Mouse (Mus musculus): ENCODE results near the gene Apbb1ip.

Apbb1ip gene

DNA sequence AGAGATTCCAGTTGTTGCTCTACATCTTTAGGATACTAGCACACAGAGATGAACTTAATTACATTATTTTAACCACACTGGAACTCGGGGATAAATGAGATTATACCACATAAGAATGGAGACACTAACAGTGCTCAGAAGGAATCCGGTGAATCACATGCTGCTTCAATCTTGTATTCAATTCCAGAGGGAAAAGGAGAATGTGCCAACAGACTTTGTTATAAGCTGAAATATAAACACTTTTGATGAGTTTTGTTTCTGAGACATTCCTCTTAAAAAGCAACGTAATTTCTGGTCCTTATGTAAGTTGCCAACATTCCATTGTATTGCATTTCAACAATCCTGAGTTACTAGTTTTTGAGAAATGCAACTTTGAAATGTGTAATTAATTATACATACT lies 1.8 kb downstream of the Apbb1ip start:
- no peak for DNase-seq (ENCODE audit: extremely low spot score)

DNA sequence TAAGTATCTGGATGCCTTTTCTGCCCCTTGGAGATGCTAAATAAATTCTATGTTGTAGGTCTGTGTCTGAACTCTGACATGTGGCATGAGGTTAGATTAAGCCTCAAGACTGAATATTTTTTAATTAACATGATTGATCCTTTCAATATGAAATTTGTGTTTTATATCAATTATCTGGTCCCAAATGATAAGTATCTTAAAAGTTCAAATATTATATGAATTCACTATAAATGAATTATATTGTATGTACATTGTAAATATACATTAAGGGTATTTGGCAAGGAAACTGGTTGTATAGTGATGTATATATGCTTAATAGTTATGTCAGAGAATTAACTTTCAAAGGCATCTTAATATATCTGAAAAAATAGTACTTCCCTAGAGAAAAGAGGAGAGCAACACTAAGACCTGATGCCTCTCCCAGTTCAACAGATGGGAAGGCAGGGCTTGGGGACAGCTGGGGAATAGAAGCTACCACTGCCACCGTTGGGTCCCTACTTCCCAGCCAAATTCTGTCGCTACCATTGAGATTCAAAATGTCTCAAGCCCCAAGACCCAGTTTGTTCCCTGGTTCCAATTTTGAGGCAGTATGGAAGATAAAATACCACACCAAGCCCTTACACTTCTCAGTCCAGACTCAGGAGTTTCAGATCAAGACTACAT lies 2.8 kb downstream of the Apbb1ip start:
- no peak for DNase-seq (ENCODE audit: extremely low spot score)

DNA sequence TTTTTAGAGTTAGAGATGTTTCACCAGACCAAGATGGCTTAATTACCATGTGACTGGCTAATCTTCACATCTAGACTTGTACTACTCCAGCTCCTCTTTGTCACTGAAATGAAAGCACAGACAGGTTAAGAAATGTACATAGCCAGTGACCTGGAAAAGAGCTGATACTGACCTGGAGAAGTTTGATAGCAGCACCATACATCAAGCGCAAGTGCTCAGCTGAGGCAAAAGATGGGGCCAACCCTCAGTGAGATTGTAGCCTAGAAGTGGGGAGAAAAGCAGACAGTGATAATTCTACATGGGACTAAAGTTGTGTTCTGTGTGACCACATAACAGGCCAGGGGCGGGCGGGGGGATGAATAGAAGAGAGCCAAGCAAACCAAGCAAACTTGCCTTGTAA lies 3.9 kb downstream of the Apbb1ip start:
- no peak for DNase-seq (ENCODE audit: extremely low spot score)

DNA sequence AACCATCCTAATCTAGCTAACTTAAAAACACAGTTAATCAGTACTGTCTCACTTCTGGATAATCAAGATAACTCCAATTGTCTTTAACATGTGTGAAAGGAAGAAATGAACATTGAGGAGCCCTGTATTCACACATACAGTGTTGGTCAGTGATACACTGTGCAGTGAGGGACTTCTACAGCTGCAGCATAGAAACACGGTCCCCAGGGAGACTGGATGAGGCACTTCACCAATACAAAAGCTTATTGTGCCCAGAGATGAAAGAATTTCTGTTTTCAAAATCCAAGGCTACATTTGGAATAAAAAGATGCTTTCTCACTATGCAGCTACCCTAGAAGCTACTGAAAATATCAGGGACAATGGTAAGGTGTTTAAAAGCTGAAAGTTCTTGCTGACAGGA lies 7.0 kb downstream of the Apbb1ip start:
- DNase-seq (ENCODE audit: extremely low spot score): no peak

DNA sequence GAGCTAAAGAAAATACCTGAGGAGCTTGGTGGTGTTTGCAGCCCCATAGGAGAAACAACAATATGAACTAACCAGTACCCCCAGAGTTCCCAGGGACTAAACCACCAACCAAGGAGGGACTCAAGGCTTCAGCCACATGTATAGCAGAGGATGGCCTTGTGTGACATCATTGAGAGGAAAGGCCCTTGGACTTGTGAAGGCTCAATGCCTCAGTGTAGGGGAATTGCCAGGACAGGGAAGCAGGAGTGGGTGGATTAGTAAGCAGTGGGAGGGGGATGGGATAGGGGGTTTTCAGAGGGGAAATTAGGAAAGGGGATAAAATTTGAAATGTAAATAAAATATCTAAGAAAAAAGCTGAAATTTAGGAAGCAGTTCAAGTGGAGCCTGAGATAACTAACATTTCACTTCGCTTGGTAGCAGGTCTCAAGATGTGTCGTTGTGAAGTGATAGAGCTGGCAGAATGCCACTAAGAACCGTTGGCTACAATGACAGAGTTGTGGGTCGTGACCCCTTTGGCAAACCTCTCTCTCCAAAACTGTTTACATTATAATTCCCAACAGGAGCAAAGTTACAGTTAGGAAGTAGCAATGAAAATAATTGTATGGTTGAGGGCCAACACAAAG lies 7.6 kb downstream of the Apbb1ip start:
- DNase-seq (ENCODE audit: extremely low spot score): no peak

DNA sequence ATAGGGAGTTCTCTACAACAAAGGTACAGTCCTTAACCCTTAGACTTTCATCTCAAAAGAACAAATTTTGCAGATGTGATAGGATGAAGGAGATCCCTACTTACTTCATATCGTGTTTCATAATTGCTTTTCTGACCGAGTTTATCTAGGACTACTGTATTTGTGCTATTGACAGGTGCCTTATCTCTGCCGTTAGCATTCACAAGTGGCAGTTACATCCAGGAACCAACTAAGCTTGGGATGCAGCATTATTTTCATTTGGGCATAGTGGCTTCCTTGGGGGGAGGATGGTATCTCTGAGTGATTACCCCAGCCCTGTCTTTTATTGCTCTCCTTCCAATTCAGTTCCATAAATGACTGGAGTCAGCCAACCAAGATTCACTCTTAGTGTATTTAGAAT lies 8.2 kb downstream of the Apbb1ip start:
- no peak for DNase-seq (ENCODE audit: extremely low spot score)

DNA sequence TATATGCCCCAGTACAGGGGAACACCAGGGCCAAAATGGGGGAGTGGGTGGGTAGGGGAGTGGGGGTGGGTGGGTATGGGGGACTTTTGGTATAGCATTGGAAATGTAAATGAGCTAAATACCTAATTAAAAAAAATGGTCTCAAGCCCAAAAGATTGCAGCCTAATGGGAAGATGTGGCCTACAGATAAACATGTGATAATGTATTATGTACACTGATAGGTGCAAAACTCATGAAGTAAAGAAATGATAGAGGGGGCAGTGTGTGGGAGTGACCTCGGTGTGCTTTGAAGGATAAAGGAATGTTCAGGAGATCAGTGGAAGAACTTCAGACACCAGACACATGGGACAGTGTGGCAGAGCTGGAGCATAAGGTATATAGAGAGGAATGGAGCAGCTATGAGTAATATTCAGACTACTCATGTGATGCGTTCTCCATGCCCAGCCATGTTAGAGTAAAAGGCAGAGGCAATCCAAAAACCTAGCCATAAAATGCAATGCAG lies 9.3 kb downstream of the Apbb1ip start:
- no peak for DNase-seq (ENCODE audit: extremely low spot score)

DNA sequence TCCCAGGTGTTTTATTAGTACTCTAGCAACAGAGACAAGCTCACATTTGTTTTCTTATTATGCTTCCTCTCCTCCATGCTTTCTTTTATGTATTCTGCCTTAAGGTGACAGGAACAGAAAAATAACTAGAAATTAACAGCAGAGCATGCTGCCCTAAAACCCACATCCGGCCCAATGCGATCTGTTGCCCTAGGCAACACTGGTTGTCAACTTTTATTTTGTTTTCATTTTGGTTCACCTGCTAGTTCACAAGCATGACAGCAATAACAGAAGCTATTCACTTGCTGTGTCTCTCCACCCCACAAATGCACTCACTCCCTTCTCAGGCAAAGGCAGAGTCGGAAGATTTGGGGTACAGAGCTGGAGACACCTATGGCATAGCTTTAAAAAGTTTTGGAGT lies 10.3 kb downstream of the Apbb1ip start:
- no peak for DNase-seq (ENCODE audit: extremely low spot score)

DNA sequence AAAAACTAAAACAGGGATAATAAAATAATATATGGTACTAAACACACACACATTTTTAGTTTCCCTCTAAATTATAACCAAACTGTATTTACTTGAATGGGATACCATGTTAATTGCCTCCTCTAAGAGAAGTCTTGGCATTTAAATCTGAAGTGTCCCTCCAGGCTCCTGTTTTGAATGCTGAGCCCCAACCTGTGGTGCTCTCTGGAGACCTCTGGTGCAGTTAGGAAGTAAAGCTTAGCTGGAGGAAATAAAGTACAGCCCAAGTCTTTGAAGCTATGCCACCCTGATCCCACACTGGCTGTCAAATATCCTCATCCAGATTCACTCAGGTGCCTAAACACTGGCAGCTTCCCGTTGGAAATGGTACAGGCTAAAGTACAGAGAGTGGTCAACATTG lies 10.9 kb downstream of the Apbb1ip start:
- no peak for DNase-seq (ENCODE audit: extremely low spot score)

DNA sequence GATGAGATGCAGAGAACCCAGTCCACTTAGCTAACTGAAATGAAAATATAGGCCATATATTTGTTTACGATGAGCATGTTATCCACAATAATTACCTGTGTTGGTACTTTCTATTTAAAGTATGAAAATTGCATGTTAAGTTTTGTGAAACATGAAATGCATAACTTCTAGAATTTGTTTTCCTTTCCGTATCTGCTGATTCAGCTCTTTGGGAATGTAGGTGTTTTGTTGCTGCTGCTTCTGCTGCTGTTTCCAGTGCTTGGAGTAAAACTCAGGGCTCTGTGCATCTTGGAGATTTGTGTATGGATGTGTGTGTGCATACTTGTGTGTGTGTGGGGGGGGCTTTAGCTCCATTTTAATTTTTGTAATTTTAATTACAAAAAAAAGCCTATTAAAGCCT lies 14.8 kb downstream of the Apbb1ip start:
- no peak for DNase-seq (ENCODE audit: extremely low spot score)

DNA sequence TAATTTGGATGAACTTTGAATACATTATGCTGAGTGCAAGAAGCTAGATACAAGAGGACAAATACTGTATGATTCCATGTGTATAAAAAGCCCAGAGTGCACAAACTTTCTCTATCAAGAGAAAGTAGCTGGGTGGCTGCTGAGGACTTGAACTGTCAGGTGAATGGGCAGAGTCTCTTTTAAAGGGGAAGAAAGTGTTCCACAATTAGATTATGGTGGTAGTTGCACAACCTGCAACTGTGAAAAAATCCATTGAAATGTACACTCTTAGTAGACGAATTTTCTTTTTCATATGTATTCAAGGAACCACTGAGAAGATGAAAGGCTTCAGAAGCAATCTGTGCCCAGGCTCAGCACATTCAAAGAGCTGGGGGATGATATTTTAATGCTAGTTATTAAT lies 15.7 kb downstream of the Apbb1ip start:
- DNase-seq (ENCODE audit: extremely low spot score): no peak

DNA sequence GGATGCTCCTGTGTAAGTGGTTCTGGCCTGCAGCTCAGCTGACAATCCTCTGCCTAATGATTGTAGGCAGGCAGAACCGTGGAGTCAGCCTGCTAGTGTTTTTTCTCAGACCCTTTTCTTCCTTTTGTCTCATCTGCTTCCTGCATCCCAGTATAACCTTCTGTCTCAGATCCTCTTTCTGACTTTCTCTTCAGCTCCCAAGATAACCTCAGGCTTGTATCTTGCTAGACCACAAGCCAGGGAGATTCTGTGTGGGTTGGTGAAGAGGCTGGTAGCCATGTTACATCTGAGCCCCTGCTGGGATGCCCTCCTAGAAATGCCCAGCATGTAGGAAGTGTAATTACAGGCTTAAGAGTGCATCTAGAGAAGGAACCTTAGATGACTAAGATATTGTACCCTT lies 16.5 kb downstream of the Apbb1ip start:
- DNase-seq (ENCODE audit: extremely low spot score): no peak

DNA sequence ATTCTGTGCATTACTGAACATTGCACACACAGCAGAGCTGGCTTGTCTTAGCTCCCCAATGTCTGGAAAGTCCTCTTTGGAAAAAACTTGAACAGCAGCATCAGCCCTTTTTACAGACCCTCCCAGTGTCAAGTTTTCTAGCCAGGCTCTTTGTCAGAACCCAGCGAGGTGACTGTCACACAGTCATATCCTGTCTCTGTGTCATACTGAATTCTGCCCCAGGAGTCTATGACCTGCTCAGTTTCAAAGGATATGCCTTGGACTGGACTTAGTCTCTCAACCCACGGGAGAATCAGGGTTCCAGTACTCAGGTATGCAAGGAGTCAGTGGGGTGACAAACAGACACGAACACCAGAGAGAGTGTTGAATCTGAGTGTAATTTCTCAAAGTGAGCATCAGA lies 21.2 kb downstream of the Apbb1ip start:
- no peak for DNase-seq (ENCODE audit: extremely low spot score)

DNA sequence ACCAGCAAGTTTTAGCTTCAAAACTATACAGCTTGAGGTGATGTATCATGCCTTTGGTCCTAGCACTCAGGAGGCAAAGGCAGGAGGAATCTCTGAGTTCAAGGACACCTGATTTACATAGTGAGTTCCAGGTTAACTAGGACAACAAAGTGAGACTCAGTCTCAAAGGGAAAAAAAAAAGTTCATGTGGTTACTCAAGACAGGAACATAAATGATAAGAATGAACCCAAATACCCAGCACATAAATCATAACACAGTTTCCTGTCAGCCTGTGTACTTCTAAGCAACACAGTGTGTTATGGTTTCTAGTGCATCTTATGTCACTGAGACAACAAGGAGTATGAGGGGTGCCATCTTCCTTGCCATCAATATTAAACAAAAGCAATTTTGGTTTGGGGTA lies 22.6 kb downstream of the Apbb1ip start:
- no peak for DNase-seq (ENCODE audit: extremely low spot score)

DNA sequence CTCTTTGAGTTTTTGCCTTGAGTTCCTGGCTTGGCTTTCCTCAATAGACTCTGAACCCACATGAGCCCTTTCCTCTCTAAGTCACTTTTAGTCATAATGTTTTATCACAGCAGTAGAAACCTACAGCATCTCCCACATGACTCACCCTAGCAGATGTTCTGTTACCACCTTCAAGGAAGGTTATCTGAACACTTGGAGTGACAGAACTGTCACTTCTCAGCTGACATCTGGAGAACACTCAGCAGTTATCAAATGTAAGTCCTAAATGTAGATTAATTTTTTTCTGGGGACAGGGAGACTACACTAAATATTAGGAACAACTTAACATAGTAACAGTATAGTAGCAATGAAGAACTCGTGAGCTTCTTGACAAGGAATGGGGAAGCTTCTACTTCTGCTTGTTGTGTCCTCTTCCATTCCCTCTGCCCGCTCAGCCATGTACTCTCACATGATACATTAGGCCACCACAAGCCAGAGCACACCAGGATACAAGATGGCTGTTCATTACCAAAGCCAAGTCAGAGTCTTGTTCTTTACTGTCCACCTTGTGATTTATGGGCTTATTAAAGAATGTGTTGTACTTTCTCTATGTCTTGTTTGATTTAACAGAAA lies 25.6 kb downstream of the Apbb1ip start:
- no peak for DNase-seq (ENCODE audit: extremely low spot score)

DNA sequence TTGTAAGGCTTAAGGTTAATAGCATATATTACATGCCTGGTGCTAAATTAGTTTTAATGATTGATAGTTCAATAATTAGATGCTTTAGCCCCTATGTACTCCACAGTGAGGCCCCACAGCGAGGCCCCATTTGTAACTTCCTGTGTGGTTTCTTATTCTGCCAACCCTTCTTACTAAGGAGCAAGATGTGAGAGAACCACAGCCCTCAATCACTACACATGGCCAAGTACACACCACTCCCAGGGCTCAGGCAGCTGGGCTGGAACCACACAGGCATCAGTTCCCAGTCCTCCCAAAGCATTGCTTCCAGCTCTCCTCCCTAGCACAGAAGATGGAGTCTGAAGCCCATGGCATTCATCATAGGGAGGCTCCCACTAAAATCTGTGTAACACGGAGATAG lies 31.7 kb downstream of the Apbb1ip start:
- DNase-seq (ENCODE audit: extremely low spot score): no peak

DNA sequence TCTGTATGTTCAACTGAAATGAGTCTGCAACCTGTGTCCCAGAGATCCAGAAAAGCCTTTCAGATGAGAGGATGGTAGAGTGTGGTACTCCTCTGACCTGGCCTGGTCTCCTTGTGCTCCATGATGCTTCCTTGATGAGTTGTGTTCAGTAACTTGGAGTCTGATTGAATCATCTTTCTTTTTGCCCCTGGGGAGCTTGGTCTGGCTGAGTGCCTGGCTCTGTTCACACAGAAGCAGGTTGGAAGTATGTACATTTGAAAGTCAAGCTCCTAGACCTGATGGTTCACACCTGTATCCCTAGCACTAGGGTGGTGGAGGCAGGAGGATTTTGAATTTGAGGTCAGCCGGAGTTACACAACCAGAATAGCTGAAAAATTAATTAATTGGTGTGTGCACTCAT lies 32.7 kb downstream of the Apbb1ip start:
- no peak for DNase-seq (ENCODE audit: extremely low spot score)

DNA sequence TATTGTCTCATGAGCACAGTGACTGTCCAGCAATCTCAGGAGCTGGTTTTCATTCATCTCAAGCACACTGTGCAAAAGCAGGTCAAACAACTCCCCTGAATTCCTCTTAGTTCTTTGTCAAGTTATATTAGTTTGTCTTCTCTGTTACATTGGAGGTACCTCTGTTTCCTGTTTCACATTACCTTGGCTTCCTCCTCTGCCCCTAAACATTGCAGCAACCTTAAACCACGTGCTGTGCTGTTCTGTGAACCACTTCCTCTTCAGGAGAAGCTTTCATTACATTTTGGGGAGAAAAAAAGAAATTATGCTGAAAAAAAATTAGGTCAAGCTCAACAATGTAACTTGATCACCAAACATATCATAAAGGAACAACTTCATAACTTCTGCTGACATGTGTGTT lies 33.4 kb downstream of the Apbb1ip start:
- no peak for DNase-seq (ENCODE audit: extremely low spot score)

DNA sequence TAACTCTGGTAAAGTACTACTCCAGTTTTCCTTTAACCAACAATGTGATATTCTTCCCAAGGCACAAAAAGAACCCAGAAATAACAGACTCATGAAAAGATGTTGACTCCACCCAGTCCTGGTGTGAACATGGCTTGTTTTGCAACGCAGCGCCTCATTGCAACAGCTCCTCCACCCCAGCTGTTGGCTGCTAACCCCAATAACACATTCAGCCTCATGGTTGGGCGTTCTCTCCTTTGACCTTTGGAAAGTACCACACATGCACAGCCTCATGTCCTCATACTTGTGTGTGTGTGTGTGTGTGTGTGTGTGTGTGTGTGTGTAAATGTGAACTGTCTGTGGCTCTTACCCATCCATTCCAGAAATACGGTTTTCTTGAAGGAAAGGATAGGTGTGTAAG lies 37.0 kb downstream of the Apbb1ip start:
- DNase-seq (ENCODE audit: extremely low spot score): no peak

DNA sequence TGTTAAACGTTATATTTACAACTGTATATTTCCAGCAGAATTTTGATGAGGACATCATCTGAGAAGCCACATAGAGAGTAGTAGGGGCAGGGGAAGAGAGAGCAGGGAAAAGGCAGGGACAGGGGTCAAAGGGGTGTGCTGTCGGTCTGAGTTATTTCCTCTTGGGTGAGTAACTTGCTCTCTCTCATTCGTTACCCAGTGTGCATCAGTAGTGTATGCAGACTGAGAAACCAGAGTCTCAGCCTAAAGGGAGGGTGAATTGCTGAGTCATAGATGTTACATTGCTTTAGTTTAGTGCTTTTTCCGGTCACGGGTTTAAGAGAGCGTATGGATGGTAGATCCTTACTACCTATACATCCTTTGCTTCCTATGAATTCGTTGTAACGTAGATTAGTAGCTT lies 37.6 kb downstream of the Apbb1ip start:
- DNase-seq (ENCODE audit: extremely low spot score): no peak

DNA sequence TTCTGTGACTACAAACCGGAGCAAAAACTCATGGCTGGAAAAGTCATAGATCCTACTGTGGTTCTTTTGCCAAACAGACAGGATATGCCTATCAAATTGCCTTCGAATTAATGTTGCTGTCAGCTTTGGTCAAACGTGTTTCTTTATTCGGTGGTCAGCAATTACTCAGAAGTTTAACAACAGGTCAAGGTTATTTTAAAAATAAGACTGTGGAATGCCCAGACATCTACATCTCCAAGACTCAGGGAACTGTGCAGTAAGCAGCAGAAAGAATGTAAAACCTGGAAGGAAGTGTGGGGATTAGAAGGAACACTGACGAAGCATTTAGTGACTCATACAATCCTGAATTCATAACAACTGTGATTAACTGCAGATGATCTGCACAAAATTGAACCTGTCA lies 40.0 kb downstream of the Apbb1ip start:
- DNase-seq (ENCODE audit: extremely low spot score): no peak

DNA sequence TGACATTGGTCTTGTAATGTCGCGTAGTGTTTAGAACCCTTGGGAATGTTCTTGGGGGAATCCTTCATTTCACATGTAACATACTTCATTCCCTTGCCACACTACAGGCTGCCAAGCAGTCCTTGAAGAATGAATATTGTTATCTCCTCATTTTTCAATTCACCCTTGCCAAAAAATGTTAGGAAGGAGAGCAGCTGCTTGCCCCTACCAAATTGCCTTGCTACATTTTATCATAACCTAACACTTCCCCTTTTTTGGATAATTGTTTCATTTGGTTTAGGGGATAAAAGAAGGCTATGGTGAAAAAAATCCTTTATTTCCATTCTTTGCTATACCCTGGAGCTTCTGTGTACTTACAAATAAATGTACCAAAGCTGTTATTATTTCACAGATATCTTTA lies 41.8 kb downstream of the Apbb1ip start:
- DNase-seq (ENCODE audit: extremely low spot score): no peak

DNA sequence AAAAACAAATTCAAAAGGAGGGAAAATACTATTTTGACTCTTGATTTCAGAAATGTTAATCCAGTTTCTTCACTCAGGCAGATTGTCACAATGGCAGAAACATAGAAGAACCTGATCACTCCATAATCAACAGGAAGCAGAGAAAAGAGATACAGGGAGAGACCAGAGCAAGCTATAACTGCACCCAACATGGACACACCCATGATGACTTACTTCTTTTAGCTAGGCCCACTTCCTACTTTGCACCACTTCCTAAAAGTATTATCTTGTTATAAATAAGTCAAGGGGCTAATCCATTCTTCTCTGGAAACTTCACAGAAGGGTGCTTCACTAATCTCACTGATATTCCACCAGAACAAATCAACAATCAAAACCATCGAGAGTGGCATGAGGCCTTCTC lies 42.3 kb downstream of the Apbb1ip start:
- no peak for DNase-seq (ENCODE audit: extremely low spot score)

DNA sequence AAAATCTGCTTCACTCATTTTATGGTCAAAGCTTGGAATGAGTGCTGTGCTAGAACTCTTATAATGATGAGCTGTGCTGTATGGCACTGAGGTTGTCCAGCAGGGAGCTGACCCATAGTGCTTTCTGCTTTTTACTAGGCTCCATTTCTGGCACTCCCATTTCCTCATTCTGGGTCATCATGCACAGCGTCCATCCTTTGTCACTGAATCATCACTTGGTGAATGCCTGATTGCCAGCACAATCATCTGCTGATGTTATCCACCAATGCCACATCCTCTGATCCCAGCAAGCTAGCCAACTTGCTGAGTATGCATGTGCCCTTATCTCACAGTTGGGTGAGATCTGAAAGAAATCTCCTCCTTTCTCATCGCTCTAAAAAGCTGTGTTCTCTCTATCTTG lies 48.4 kb downstream of the Apbb1ip start:
- no peak for DNase-seq (ENCODE audit: extremely low spot score)

All from embryo, embryonic 9.5 days (tissue).